Mouse (Mus musculus) spleen, postnatal 4 days (tissue): Measurements from ENCODE around the gene Cyp2d11.
"Not testable (repeated sequence)": the region's sequence is repeated elsewhere in the genome, so short reads cannot be mapped to it uniquely, and the experiment has no call there.

ENCODE experiments used
- DNase-seq, 2 experiments: peaks; one replicate each; pipeline ENCODE4 v3.0.0; 2022; ENCODE audit warnings: low spot score in 2 of 2

Cyp2d11 gene

DNA sequence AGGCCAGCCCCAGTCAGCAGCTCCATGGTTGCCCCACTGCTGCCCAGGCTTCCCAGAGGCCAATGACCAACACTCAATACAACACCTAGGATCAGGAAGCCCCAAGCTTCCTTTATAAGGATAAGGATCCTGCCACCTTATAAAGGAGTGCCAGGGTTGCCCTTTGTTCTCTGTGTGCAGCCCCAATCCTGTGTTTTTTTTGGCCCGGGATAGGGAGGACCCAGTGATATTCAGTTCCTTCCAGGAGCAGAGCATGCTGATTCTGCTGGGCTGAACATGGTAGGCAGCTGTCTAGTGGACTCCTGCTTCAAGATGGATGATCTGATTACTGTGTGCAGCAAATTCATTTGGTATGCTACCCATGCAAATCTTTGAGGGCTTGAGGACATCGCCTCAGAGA is at the start of gene Cyp2d11:
Cyp2d11 (minus strand) TSS at position 101 of the 400 bp plus-strand sequence.
- not testable (repeated sequence) for DNase-seq

DNA sequence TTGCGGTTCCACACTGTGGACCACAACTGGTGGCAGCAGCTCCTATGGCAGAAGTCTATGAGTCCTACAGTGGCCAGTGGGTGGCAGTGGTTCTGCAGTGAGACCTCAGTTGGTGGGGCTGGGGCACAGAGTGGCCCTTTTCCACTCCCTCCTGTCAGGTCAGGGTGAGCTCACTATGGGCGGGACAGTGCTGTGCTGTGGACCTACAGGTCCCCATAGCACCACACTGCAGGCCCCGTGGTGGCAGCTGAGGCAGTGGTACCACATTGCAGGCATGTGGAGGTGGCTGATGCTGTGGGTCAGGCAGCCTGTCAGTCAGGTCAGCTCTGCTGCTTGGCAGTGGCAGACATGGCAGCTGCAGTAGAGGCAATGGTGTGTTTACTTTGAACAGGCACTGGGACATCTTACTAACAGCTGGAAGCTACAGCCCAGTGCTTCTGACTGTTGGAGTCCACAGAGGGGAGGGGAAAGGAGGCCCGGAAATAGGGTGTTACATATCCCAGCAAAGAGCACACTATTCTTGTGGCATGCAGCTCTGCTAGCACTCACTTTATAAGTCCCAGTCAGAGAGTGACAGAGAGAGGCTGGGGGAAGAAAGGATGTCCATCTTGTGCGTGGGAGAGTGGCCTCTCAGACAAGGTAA is 44.3 kb upstream of the Cyp2d11 start:
- no peak for DNase-seq

DNA sequence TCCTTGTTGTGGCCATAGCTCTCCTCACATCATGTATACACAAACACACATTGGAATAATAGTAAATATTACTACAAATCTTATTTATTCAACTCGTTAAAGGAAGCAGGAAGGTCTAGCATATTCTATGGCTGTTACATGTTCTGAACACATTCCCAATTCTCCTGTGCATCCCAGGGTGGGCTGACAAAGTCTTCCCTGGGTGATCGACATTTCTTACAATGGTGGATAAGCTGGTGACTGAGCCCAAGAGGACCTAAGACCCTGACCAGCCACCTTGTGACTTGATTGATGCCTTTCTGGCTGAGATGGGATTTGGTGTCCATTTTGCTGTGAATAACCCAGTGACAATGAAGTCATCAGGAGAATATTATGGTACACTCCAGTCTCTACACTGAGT is 41.8 kb upstream of the Cyp2d11 start:
- DNase-seq, result no peak

GRCm38 (mm10) chr15:82435011-82435410 is 41.2 kb upstream of the Cyp2d11 start:
- no peak for DNase-seq

DNA sequence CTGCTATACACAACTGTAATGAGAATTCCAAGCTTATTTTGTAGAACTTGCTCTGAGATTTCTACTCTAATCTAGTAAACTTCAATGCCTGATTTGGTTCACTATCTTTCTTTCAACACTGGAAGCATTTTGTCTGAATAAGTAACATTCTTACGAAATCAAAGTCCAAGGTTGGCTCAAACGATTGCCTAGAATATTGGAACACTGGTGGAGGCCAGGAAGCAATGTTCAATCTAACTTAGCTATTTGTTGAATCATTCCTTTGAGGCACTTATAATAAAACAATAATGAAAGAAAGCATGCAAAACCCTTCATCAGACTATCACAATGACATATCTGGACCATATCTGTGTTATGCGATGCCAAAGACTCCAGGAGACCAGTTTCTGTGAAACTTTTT is 40.7 kb upstream of the Cyp2d11 start:
- DNase-seq, result no peak

- DNase-seq, result no peak
Measured at GRCm38 (mm10) chr15:82433621-82434020, 39.8 kb upstream of the Cyp2d11 start.

DNA sequence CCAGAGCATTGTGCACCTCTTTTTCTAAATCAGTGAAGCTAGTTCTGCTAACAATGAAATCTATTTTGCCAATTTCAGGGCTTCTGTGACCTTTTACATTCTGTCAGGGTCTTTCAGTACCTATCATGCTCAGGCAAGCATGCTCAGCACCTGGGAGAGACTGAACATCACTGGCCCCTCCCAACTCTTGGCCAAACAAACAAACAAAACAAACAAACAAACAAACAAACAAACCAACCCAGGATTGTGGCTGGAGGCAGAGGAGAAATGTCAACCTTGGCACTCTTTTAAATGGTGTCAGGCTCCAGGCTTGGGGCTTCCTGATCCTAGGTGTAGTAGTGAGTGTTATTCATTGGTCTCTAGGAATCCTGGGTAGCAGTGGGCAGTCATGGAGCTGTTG is 39.3 kb upstream of the Cyp2d11 start, which contains the start of gene Cyp2d9:
Cyp2d9 (plus strand) TSS at position 301 of the 400 bp plus-strand sequence.
- DNase-seq, result no peak

DNA sequence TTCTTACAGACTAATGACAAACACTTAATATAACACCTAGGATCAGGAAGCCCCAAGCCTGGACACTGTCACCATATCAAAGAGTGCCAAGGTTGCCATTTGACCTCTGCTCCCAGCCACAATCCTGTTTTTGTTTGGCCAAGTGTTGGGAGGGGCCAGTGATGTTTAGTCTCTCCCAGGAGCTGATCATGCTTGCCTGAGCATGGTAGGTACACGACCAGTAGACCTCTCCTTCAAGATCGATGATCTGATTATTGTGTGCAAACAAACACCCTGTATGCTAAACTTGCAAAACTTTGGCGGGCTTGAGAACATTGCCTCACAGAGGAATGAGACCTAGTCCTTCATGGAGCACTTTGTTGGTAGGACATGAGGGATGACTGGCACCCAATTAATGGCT is 29.6 kb upstream of the Cyp2d11 start:
- no peak for DNase-seq

GRCm38 (mm10) chr15:82422935-82423334 is 29.1 kb upstream of the Cyp2d11 start:
- DNase-seq, result no peak

- DNase-seq, result no peak
Measured at GRCm38 (mm10) chr15:82418616-82419015, 24.8 kb upstream of the Cyp2d11 start.

GRCm38 (mm10) chr15:82416797-82417789 is 23.3 kb upstream of the Cyp2d11 start:
- peak; percentile 65 to 79 for DNase-seq

GRCm38 (mm10) chr15:82407536-82407935 is 13.7 kb upstream of the Cyp2d11 start:
- DNase-seq, result peak in 1 of 2 experiments; percentile 54

DNA sequence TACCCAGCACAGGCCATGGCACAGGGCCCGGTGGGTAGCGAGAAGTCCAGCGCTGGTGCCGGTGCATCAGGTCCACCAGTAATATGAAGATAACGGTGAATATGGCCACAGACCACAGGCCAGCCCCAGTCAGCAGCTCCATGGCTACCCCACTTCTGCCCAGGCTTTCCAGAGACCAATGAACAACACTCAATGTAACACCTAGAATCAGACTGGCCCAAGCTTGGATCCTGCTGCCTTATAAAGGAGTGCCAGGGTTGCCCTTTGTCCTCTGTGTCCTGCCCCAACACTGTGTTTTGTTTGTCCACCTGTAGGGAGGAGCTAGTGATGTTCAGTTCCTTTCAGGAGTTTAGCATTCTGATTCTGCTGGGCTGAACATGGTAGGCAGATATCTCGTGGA is 13.2 kb upstream of the Cyp2d11 start, which contains the start of gene Cyp2d10:
Cyp2d10 (minus strand) TSS at position 215 of the 400 bp plus-strand sequence.
- DNase-seq, result peak in 1 of 2 experiments; percentile 54

DNA sequence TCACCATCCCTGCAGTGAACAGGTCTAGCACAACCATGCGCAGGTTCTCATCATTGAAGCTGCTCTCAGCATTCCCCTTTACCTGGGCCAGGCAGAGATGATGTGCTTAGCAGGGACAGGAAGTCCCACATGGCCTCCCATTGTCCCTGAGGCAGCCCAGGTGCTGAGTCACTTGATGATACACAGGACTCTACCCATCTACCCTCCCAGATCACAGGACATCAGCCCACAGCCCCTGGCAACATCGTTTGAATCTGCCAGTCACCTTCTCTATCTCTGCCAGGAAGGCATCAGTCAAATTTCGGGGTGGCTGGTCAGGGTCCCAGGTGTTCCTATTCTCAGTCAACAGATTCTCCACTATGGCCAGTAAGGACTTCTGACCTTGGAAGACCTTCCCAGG is 10.3 kb upstream of the Cyp2d11 start:
- peak in 1 of 2 experiments; percentile 51 for DNase-seq

DNA sequence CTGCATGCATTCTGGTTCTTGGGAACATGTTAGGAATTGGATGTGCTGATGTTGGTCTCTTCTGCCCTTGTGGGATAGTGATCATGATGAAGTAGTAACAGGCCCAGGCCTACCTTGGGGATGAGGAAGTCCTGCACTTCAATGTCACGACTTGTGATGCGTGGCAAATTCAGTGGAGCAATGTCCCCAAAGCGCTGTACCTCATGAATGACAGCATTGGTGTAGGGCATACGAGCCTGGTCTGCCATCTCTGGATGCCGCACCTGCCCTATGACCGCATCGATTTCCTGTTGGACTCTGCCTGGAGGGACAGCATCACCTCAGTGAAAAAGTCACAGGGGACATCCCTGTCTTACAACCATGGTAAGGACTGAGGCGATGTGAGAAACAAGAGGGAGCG is 9.8 kb upstream of the Cyp2d11 start:
- DNase-seq, result peak in 1 of 2 experiments; percentile 55

GRCm38 (mm10) chr15:82402741-82403140 is 8.9 kb upstream of the Cyp2d11 start:
- DNase-seq, result peak in 1 of 2 experiments; percentile 52

DNA sequence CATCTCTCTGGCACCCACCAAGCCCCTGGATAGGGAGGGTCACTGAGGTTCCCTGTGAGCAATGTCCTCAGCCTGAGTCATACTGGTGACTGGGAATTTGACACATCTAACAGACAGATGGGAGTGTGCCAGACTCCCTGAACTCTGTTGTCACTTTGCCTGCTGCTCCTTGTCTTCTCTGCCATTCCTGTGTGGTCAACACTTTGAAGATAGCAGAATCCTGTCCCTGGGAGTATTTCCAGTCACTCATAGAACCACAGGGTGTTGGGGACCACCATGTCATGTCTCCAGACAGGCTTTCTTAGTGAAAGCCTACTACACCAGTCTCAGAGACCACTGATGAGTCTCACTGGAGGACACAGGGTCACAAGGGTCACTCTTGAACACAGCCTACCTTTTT is 8.3 kb upstream of the Cyp2d11 start:
- no peak for DNase-seq

DNA sequence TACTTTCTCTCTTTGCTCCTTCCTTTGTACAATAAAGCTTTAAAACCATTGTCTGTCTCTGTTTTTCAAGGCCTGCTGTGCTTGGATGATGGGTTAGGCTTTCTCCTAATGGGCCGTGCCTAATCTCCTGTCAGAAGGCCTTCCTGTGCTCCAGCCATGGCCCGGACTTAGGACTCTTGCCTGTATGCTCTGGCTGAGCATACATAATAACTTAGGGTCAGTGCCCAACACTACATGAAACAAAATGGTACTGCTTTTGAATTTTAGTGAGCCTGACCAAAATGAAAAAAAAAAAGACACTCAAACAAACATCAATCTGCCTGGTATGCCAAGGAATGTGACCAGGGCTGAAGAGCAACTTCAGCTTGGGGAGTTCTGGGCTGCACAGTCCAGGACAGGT is 7.7 kb upstream of the Cyp2d11 start:
- DNase-seq, result peak in 1 of 2 experiments; percentile 37

DNA sequence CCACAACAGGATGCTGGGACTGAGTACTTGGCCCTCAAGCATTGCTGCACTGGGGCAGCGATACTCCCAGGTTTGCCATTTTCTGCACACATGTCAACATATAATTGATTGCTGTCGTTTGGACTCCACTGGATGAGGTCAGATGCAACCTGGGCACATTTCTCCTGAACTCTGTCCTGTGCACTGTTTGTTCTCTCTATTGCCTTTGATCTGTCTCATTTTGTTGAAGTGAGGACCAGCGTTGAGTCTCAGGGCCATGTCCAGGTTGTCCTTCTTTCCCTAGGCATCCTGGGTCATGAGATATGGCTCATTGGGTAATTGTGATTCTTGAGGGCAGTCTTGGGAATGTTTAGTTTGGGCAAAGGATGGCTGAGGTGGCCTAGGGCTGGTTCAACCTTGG is 2.1 kb upstream of the Cyp2d11 start:
- peak in 1 of 2 experiments; percentile 44 for DNase-seq

DNA sequence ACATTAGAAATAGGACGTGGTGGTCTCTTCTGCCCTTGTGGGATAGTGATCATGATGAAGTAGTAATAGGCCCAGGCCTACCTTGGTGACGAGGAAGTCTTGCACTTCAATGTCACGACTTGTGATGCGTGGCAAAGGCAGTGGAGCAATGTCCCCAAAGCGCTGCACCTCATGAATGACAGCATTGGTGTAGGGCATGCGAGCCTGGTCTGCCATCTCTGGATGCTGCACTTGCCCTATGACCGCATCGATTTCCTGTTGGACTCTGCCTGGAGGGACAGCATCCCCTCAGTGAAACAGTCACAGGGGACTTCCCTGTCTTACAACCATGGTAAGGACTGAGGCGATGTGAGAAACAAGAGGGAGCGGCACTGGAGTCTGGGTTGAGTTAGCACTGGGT is 3.9 kb downstream of the Cyp2d11 start:
- DNase-seq, result peak in 1 of 2 experiments; percentile 39

- DNase-seq, result no peak
Measured at GRCm38 (mm10) chr15:82385729-82386128, 8.1 kb downstream of the Cyp2d11 start.

- no peak for DNase-seq
Measured at GRCm38 (mm10) chr15:82382441-82382840, 11.4 kb downstream of the Cyp2d11 start.

DNA sequence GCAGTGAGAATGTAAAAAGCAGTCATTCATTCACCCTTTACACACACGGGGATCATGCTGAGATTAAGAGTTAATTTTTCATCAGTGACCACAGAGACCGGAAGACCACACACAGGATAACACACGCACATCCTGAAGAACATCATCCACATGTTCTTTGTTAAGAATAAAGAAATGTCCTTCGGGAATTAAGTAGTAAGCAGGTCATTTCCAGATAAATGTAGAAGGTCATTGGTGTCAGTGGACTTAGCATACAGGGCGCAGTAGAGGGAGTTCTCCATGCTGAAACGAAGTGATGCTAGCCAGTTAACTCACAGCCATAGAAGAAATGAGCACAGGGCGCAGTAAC is 13.1 kb downstream of the Cyp2d11 start:
- no peak for DNase-seq
